Mouse (Mus musculus) midbrain, embryonic 11.5 days (tissue): ENCODE measurements at regions not wholly inside any gene's neighbourhood (a gene's known extent, or its start where the extent isn't known, plus 50 kb on each side); places are given as distances from the start of the nearest gene placed in this dataset.
A peak's percentile ranks its signal among the peaks of the same experiment; 100 is the strongest.
"Not testable (repeated sequence)": the region's sequence is repeated elsewhere in the genome, so short reads cannot be mapped to it uniquely, and the experiment has no call there.

Experiments used
- ATAC-seq: fragments of 200-750 bp; cut with Nextera tagmentation; 2 replicates; pipeline ENCODE4 v1.8.0; 2017; ENCODE audit warnings: moderate TSS enrichment, moderate library complexity; ENCODE audit not compliant: low FRiP score
- DNase-seq: peaks from one replicate; pipeline ENCODE4 v3.0.0; 2015; ENCODE audit warnings: low spot score; ENCODE audit errors: missing footprints
- H3K27ac ChIP-seq: fragments of 300-500 bp; sonication (generic); 2 replicates; pipeline ENCODE4 v1.5.1; 2014; ENCODE audit warnings: low read depth, low read length
- H3K27me3 ChIP-seq: fragments of 300-500 bp; sonication (generic); 2 replicates; pipeline ENCODE4 v1.6.1; 2014; ENCODE audit warnings: mild to moderate bottlenecking, low read length, moderate library complexity, mixed read lengths; ENCODE audit not compliant: control insufficient read depth, insufficient read depth
- H3K36me3 ChIP-seq: fragments of 300-500 bp; sonication (generic); 2 replicates; pipeline ENCODE4 v1.6.1; 2014; ENCODE audit warnings: mild to moderate bottlenecking, low read length, moderate library complexity, mixed read lengths; ENCODE audit not compliant: control insufficient read depth, insufficient read depth
- H3K4me1 ChIP-seq: fragments of 300-500 bp; sonication (generic); 2 replicates; pipeline ENCODE4 v1.6.1; 2014; ENCODE audit warnings: low read length; ENCODE audit not compliant: control insufficient read depth, insufficient read depth
- H3K4me2 ChIP-seq: fragments of 300-500 bp; sonication (generic); 2 replicates; pipeline ENCODE4 v1.6.1; 2014; ENCODE audit warnings: mild to moderate bottlenecking, moderate library complexity
- H3K4me3 ChIP-seq: fragments of 300-500 bp; sonication (generic); 2 replicates; pipeline ENCODE4 v1.5.1; 2014; ENCODE audit warnings: low read depth, low read length
- H3K9ac ChIP-seq: fragments of 300-500 bp; sonication (generic); 2 replicates; pipeline ENCODE4 v1.6.1; 2014; ENCODE audit warnings: low read length
- H3K9me3 ChIP-seq: fragments of 300-500 bp; sonication (generic); 2 replicates; pipeline ENCODE4 v1.6.1; 2016; ENCODE audit warnings: low read length; ENCODE audit not compliant: control insufficient read depth
- WGBS: fragments of 180-500 bp; shearing (Covaris S2); extraction: QIAGEN DNeasy Blood & Tissue Kit; methylation state at CpG from one replicate; pipeline ENCODE4 v1.1.7; 2014; 5-methylcytosine and 5-hydroxymethylcytosine counted together

- 97% methylated on average over 4 of the region's 4 CpGs for WGBS
- H3K9me3 ChIP-seq = peaks cover 15% of the 10 kb centered on the region; the same call in 1 of the 2 replicates
- H3K9ac ChIP-seq, H3K4me1 ChIP-seq, H3K36me3 ChIP-seq, DNase-seq, H3K27me3 ChIP-seq, H3K4me3 ChIP-seq, ATAC-seq, H3K27ac ChIP-seq, H3K4me2 ChIP-seq: not testable (repeated sequence)
Measured at GRCm38 (mm10) chr5:104576991-104577390, 68.8 kb downstream of the BC005561 start.

GRCm38 (mm10) chr5:104582368-104582767 lies 74.2 kb downstream of the BC005561 start:
- Histone ChIP-seq H3K36me3 (peaks cover 23% of the 10 kb centered on the region), H3K9me3 (peaks cover 37% of the 10 kb centered on the region)
- not testable (repeated sequence) for ATAC-seq, H3K4me3 ChIP-seq, H3K9ac ChIP-seq, H3K27ac ChIP-seq, H3K4me2 ChIP-seq, H3K27me3 ChIP-seq, H3K4me1 ChIP-seq
- DNase-seq = peak; percentile 91
- 96% methylated on average over 3 of the region's 3 CpGs for WGBS

DNA sequence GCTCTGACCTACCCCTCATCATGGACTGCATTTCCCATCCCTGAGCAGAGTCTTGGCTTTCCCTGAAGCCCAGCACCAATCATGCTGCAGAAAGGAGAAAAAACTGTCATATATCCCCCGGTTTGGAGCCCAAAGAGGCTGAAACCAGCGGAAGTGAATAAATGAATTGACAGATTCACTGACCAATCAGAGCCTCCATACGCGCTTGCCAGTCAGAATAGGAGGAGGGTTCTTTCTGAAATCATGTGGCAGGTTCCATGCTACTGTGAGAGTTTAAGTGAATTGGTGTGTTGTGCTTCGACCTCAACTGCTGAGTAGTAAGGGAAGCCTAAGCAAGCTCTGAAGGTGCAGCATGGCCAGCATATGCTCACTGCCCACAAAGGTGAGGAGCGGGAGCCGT lies 101.0 kb downstream of the BC005561 start:
- Histone ChIP-seq H3K4me1 (no peaks in the 10 kb centered on the region), H3K4me2 (no peak overlapping the region), H3K9me3 (no peaks in the 10 kb centered on the region; the same call in 1 of the 2 replicates), H3K27ac (no peak overlapping the region), H3K27me3 (no peaks in the 10 kb centered on the region), H3K4me3 (no peak overlapping the region), H3K9ac (no peak overlapping the region), H3K36me3 (no peaks in the 10 kb centered on the region)
- ATAC-seq (no peak), DNase-seq (no peak)
- WGBS = 71% methylated on average over 7 of the region's 7 CpGs
